22 mouse cellular contexts compared by ENCODE assay signal in the genomic region with DNA sequence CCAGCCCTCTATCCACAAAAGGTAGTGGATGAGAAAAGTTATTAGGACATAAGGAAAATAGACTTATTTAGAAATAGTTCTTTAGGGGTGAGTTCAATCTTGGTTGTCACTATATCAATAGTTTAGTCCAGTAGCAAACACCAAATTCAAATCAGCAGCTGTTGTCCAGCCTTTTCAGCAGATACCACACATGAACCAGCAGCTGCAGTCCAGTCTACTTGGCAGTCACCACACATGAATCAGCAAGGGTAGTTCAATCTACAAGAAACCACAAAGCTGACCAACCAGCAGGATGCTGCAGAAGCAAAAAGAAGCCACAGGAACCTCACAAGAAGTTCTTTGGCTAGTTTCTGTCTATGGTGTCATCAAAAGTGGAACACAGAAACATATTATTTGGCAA.
DNase-seq lines count a peak whose midpoint lies in the region; ATAC-seq and TF ChIP-seq lines count a peak whose summit lies in the region.
"Had no signal": no experiment of that assay in that cellular context is flagged by ENCODE, and none has a peak within 500 bp of the region (broad histone marks: within the 10 kb centered on the region; RNA-seq: fewer than 3 reads in every experiment).

No protein-coding gene starts in this region.

- no peak overlapping the region for H3ac ChIP-seq in myocyte (ENCODE audit: control insufficient read depth, insufficient read length)

- TF ChIP-seq POLR2A in myocyte (IDR thresholded peaks at IDR 0.05; ENCODE audit: insufficient read length, low read depth): no peak

- no peak overlapping the region for H3K4me3 ChIP-seq in myocyte
- H3K4me3 ChIP-seq in neural tube, embryonic 15.5 days (replicated peaks): no peak overlapping the region
- H3K4me3 ChIP-seq: embryonic facial prominence, embryonic 12.5 days; embryonic facial prominence, embryonic 15.5 days; erythroblast, embryonic 14.5 days; forebrain, embryonic 10.5 days; forebrain, embryonic 12.5 days had no signal

- no peaks in the 10 kb centered on the region for H3K27me3 ChIP-seq in myocyte (ENCODE audit: control insufficient read depth, insufficient read depth, insufficient read length)
- no peaks in the 10 kb centered on the region for H3K27me3 ChIP-seq in neural tube, embryonic 15.5 days (replicated peaks)
- H3K27me3 ChIP-seq: embryonic facial prominence, embryonic 12.5 days; embryonic facial prominence, embryonic 15.5 days; forebrain, embryonic 12.5 days had no signal

- no peaks in the 10 kb centered on the region for H3K9me3 ChIP-seq in neural tube, embryonic 15.5 days (replicated peaks)
- H3K9me3 ChIP-seq: embryonic facial prominence, embryonic 12.5 days; embryonic facial prominence, embryonic 15.5 days; forebrain, embryonic 10.5 days; forebrain, embryonic 12.5 days had no signal

- no peak overlapping the region for H3K27ac ChIP-seq in neural tube, embryonic 15.5 days (replicated peaks)
- H3K27ac ChIP-seq: embryonic facial prominence, embryonic 12.5 days; embryonic facial prominence, embryonic 15.5 days; forebrain, embryonic 10.5 days; forebrain, embryonic 12.5 days had no signal

- no peak for ATAC-seq in neural tube, embryonic 15.5 days (ENCODE audit: low FRiP score)
- ATAC-seq: forebrain, embryonic 14.5 days; forebrain, embryonic 16.5 days had no signal

- H3K36me3 ChIP-seq in myocyte (ENCODE audit: control insufficient read depth, insufficient read depth): no peaks in the 10 kb centered on the region
- H3K36me3 ChIP-seq in neural tube, embryonic 15.5 days: no peaks in the 10 kb centered on the region
- H3K36me3 ChIP-seq: embryonic facial prominence, embryonic 12.5 days; embryonic facial prominence, embryonic 15.5 days; forebrain, embryonic 10.5 days; forebrain, embryonic 12.5 days had no signal

- no peak overlapping the region for H3K4me2 ChIP-seq in myocyte (ENCODE audit: low read depth)
- no peak overlapping the region for H3K4me2 ChIP-seq in neural tube, embryonic 15.5 days
- H3K4me2 ChIP-seq: embryonic facial prominence, embryonic 12.5 days; embryonic facial prominence, embryonic 15.5 days; forebrain, embryonic 12.5 days had no signal

- no peaks in the 10 kb centered on the region for H3K4me1 ChIP-seq in neural tube, embryonic 15.5 days
- H3K4me1 ChIP-seq: embryonic facial prominence, embryonic 12.5 days; embryonic facial prominence, embryonic 15.5 days; forebrain, embryonic 10.5 days; forebrain, embryonic 12.5 days had no signal

- DNase-seq in 3134 (ENCODE audit: extremely low read depth, insufficient read length, low spot score) (peak; percentile 1), 416B (ENCODE audit: low read depth) (peak; percentile 22), MN1 (ENCODE audit: low spot score) (no peak)
- DNase-seq: adrenal gland, adult 2 months; adrenal gland, postnatal 10 days; adrenal gland, postnatal 25 days; cerebellum, adult 11 months; cerebellum, adult 18-20 months; cerebellum, adult 8-10 months; cerebellum, adult 9-11 months; cerebellum, postnatal 14 days; cerebellum, postnatal 36 days; embryo, embryonic 11 days had no signal

- H3K79me2 ChIP-seq in myocyte (ENCODE audit: control insufficient read depth, insufficient read depth): no peaks in the 10 kb centered on the region

- no peak overlapping the region for H3K9ac ChIP-seq in neural tube, embryonic 15.5 days (replicated peaks)
- H3K9ac ChIP-seq: embryonic facial prominence, embryonic 12.5 days; embryonic facial prominence, embryonic 15.5 days; forebrain, embryonic 12.5 days had no signal

TF ChIP-seq in myocyte, 11 proteins besides CTCF, POLR2A, EP300 and RAD21:
- TF ChIP-seq REST (IDR thresholded peaks at IDR 0.05; ENCODE audit: insufficient read depth, insufficient read length): no peak
- peak in 2 of 3 experiments; percentile 56 to 86 for TF ChIP-seq MYOG (IDR thresholded peaks at IDR 0.05; ENCODE audit: control insufficient read depth in 1 of 3, insufficient read depth in 1 of 3, insufficient read length in 2 of 3, low read depth in 2 of 3)
- TF ChIP-seq E2F4 (IDR thresholded peaks at IDR 0.05; ENCODE audit: insufficient read depth): no peak
- peak; percentile 33 to 88 (median 75) for TF ChIP-seq MYOD1 (IDR thresholded peaks at IDR 0.05; ENCODE audit: control insufficient read depth in 1 of 3, insufficient read length in 2 of 3, low read depth in 2 of 3)
- TF ChIP-seq MAX (IDR thresholded peaks at IDR 0.05; ENCODE audit: low read depth): no peak
- no peak for TF ChIP-seq USF1 (IDR thresholded peaks at IDR 0.05; ENCODE audit: low read depth)
- TF ChIP-seq POLR2AphosphoS2 (IDR thresholded peaks at IDR 0.05; ENCODE audit: insufficient read length, low read depth): no peak
- TF ChIP-seq TCF12 (IDR thresholded peaks at IDR 0.05; ENCODE audit: insufficient read depth, poor library complexity, severe bottlenecking): peak; percentile 15
- no peak for TF ChIP-seq SRF (IDR thresholded peaks at IDR 0.05; ENCODE audit: control insufficient read depth, insufficient read length, low read depth)
- TF ChIP-seq CEBPB (IDR thresholded peaks at IDR 0.05; ENCODE audit: insufficient read depth, poor library complexity, severe bottlenecking): no peak
- TF ChIP-seq TCF3 (IDR thresholded peaks at IDR 0.05; ENCODE audit: insufficient read length, low read depth): no peak
